Mouse (Mus musculus) CD4-positive helper T cell, adult 2 months (primary cell): ENCODE data around the gene 4930524N10Rik.

Experiments used
- DNase-seq: peaks from one replicate; pipeline ENCODE4 v3.0.0-alpha.2; 2012; ENCODE audit warnings: low read depth, missing footprints, low spot score

The 4930524N10Rik gene

DNA sequence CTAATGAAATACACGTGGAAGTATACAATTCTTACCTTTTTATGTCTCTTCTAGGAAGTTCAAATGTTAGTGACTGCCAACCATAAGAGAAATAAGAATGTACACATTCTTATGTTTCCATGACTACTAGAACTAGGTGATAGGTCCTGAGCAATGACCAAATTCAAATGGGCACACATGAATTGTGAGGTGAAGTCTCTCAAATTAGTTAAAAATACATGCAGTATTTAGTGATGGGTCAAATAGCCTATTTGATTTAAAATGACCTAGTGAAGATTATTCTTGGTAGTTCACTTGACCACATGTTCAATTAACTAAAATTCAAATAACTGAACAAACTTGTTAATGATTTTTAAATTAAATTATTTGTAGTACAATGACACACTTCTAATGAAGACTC lies at the start of gene 4930524N10Rik:
Gene 4930524N10Rik (minus strand): TSS at position 101 of the 400 bp plus-strand sequence.
- no peak for DNase-seq

DNA sequence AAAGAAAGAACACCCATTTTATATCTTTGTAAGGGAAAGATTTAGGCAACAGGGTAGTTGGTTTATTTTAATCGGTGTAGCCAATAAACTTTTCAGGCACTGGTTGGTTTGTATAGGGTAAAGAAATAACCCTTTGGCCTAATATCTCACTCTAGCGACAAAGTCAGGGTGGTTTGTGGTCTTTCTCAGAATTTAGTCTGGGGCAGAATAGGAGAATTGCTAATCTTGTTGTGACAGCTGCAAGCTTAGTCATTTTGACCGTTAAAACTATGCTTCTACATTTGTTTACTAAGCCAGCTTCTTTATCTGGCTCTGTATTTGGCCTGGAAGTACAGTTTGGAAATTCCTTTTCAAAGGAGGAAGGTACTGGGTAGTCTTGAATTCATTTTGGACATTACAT lies 6.8 kb upstream of the 4930524N10Rik start:
- no peak for DNase-seq

DNA sequence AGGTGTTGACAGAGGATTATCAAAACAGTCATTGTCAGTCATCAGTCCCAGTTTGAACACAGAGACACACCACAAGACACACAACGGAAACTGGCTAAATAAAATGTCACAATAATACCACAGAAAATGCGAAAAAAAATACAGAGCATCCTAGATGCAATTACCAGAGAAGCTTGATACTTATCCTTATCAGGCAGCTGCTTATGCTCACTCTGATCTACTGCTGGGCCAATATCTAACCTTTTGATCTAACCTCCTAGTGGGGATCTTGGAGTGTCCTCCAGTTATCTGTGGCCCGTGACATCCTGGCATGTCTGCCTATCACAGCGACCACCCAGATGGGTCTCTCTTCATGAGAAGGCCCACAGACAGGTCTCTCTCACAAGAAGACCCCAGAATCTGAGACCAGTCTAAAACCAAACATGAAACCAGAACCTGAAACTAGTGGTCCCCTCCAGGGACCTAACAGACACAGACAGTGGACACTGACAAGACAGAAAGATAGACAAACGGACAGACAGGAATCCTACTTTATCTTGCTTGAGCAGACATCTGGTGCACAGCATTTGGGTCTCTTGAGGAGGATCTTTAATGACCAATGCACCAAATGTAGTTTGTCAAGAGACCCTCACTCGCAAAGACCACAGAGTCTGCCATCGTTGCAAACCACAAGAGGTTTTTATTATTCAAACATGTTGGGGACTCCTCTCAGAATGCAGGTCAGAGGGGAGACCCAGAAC lies 6.3 kb upstream of the 4930524N10Rik start:
- no peak for DNase-seq

DNA sequence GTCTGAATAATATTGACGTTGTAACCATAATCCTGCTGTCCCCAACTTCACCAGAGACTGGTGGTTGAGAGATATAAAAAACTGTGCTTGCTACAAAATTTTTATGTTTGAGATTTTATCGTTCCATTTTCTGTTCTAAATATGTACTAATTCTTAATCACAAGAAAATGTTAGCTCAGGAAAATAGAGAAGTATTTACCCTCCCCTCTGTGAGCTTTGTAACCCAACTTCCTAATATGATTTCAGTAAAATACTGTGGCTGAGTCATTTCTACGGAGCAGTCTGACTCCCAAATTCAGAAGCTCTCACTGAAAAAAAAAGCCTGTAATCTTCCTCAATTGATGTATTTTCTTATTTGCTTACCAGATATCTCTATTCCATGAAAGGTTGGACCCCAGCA lies 4.7 kb upstream of the 4930524N10Rik start:
- DNase-seq: no peak
